8 mouse cellular contexts compared by ENCODE assay signal in the genomic region with DNA sequence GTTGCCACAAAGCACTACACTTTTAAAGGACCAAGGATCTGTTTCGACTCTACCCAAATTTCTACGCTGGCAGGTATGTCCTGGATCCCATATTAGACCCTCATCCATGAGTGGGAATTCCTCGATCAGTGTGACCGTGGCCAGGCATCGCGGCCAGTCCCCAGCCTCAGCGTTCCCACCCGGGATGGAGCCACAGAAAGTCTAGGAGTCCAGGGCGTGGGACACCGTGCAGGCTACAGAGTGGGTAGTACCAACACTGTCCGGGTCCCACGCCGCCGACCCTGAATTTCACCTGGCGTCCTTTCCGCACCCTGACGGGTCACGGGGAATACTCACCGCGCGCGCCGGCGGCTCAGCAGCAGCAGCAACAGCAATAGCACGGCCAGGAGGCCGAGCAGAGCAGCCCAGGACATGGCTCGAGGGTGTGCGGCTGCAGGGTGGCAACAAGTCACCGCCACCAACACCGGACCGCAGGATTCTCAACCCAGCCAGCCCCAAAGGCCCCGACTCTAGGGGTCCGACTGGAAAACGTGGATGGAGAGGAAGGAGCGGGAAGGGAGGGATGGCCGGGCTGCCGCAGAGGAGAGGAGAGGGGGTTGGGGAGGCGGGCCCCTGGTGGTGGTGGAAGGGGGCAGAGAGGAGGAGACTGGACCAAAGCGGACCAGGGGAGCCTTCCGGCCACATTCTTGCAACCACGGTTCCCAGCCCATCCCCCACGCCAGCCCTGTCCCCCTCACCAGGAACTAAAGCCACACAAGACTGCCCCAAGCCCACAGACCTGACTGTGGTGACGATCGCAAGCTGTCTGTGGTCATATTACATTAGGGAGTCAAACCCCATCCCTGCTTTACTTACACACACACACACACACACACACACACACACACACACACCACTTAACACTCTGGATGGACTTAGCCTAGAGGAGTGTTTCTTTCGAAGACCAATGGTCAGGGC. TPM values are rescaled to one million over a fixed set of nuclear protein-coding genes. Genes with fewer than 3 reads are reported as not detected.
DNase-seq lines count a peak whose midpoint lies in the region; ATAC-seq and TF ChIP-seq lines count a peak whose summit lies in the region.

Ptgis (minus strand) TSS at position 597 of the 957 bp plus-strand sequence.

- ATAC-seq in heart, embryonic 12.5 days (ENCODE audit: insufficient number of reproducible peaks, low FRiP score) = peak; percentile 57
- ATAC-seq in limb, embryonic 13.5 days (ENCODE audit: low FRiP score, low read depth) = peak; percentile 55

- H3K9ac ChIP-seq in heart, embryonic 12.5 days = peak within 1 kb of the TSS; percentile 81
- peak within 1 kb of the TSS; percentile 80 for H3K9ac ChIP-seq in limb, embryonic 13.5 days

- DNase-seq in kidney, adult 2 months = no peak
- DNase-seq in kidney, adult 11 months = no peak
- peak; percentile 72 for DNase-seq in embryo, embryonic 10.5 days (ENCODE audit: low spot score)
- DNase-seq in natural killer cell, adult 2 months (ENCODE audit: low spot score in 2 of 2) = peak; percentile 25 to 43
- DNase-seq in layer of hippocampus, adult 18-20 months (ENCODE audit: low spot score in 2 of 2) = no peak
- no peak for DNase-seq in layer of hippocampus, postnatal 25 days (ENCODE audit: extremely low spot score in 1 of 2, low spot score in 1 of 2)

- H3K27ac ChIP-seq in kidney, adult 2 months (ENCODE audit: insufficient read depth, low read depth, low read length) = no peak within 1 kb of the TSS
- H3K27ac ChIP-seq in heart, embryonic 12.5 days (ENCODE audit: poor library complexity, severe bottlenecking) = peak within 1 kb of the TSS; percentile 34
- H3K27ac ChIP-seq in limb, embryonic 13.5 days = peak within 1 kb of the TSS; percentile 69

- TF ChIP-seq POLR2A in kidney, adult 2 months (IDR thresholded peaks at IDR 0.05; ENCODE audit: low read depth, low read length) = no peak

- no peaks in the 10 kb centered on the region for H3K36me3 ChIP-seq in kidney, adult 2 months (ENCODE audit: control insufficient read depth, insufficient read depth, low read length)
- H3K36me3 ChIP-seq in heart, embryonic 12.5 days = no peaks in the 10 kb centered on the region
- no peaks in the 10 kb centered on the region for H3K36me3 ChIP-seq in limb, embryonic 13.5 days

- TF ChIP-seq CTCF in kidney, adult 2 months (conservative IDR thresholded peaks at IDR 0.05; ENCODE audit: insufficient read depth, insufficient read length, low read depth, low read length) = no peak

- H3K4me3 ChIP-seq in kidney, adult 2 months (ENCODE audit: insufficient read depth, low read depth, low read length) = peak within 1 kb of the TSS; percentile 27
- peak within 1 kb of the TSS; percentile 52 for H3K4me3 ChIP-seq in heart, embryonic 12.5 days
- peak within 1 kb of the TSS; percentile 62 for H3K4me3 ChIP-seq in limb, embryonic 13.5 days

- peaks cover 5% of the 10 kb centered on the region; the same call in 1 of the 2 replicates for H3K9me3 ChIP-seq in heart, embryonic 12.5 days (replicated peaks)
- H3K9me3 ChIP-seq in limb, embryonic 13.5 days = no peaks in the 10 kb centered on the region

- no peaks in the 10 kb centered on the region for H3K4me1 ChIP-seq in kidney, adult 2 months (ENCODE audit: control insufficient read depth, insufficient read depth, low read length)
- peaks cover 12% of the 10 kb centered on the region for H3K4me1 ChIP-seq in heart, embryonic 12.5 days (replicated peaks)
- peaks cover 31% of the 10 kb centered on the region for H3K4me1 ChIP-seq in limb, embryonic 13.5 days

- WGBS in kidney, adult 2 months = 9% methylated on average over 44 of the region's 45 CpGs
- 2% methylated on average over 42 of the region's 45 CpGs for WGBS in heart, embryonic 12.5 days
- WGBS in limb, embryonic 13.5 days = 2% methylated on average over 43 of the region's 45 CpGs

- peak within 1 kb of the TSS; percentile 90 for H3K4me2 ChIP-seq in heart, embryonic 12.5 days
- peak within 1 kb of the TSS; percentile 89 for H3K4me2 ChIP-seq in limb, embryonic 13.5 days (replicated peaks)

- no peaks in the 10 kb centered on the region for H3K27me3 ChIP-seq in kidney, adult 2 months (replicated peaks; ENCODE audit: control insufficient read depth, insufficient read depth, low read length)
- peaks cover 8% of the 10 kb centered on the region; the same call in 1 of the 2 replicates for H3K27me3 ChIP-seq in heart, embryonic 12.5 days (replicated peaks)
- H3K27me3 ChIP-seq in limb, embryonic 13.5 days = peaks cover 9% of the 10 kb centered on the region

RNA-seq across cellular contexts. Expression of gene Ptgis, which starts in this region (rescaled TPM):
- polyA plus RNA-seq in kidney, adult 2 months (2012; rRNA removed) = 8.3 and 11.2 TPM in 2 replicates
- 22.5 and 22.9 TPM in 2 replicates for polyA plus RNA-seq in heart, embryonic 12.5 days (2016; fragmentation: Nextera tagmentation; extraction: Ambion mirVana)
- polyA plus RNA-seq in limb, embryonic 13.5 days (2015; fragmentation: Nextera tagmentation; extraction: Ambion mirVana) = 27.2 and 30.5 TPM in 2 replicates
- total RNA-seq in layer of hippocampus, adult 18-20 months (2021) = 1 to 10 TPM in 1 of 2 experiments, under 1 TPM in 1; 0.79 to 1.2 TPM
- 1 to 10 TPM; 1.1 TPM for total RNA-seq in layer of hippocampus, postnatal 25 days (2021)

Comparison
In these comparisons a context has a peak if more than half of its experiments do, and no peak if none do; other contexts are left out.
1. DNase-seq: peak in embryo, embryonic 10.5 days (single experiment) and natural killer cell, adult 2 months (2 of 2); none in kidney, adult 2 months (single experiment), kidney, adult 11 months (single experiment), layer of hippocampus, adult 18-20 months (0 of 2) and layer of hippocampus, postnatal 25 days (0 of 2).
2. Peak in every context shown above with its lines, with median percentiles within 50 percentile points of each other: H3K4me3 ChIP-seq.